Comparison of ENCODE assay signal across 35 mouse cellular contexts in genomic region chr1:171946447-171946995, GRCm38 (mm10). TPM values are rescaled to one million over a fixed set of nuclear protein-coding genes. Genes with fewer than 3 reads are reported as not detected.
DNase-seq lines count a peak whose midpoint lies in the region; ATAC-seq lines count a peak whose summit lies in the region.
"Had no signal": no experiment of that assay in that cellular context is flagged by ENCODE, and none has a peak within 500 bp of the region (broad histone marks: within the 10 kb centered on the region; RNA-seq: fewer than 3 reads in every experiment).

No protein-coding gene starts in this region.

- no peaks in the 10 kb centered on the region for H3K9me3 ChIP-seq in hindbrain, embryonic 11.5 days (ENCODE audit: control insufficient read depth, low read length)
- H3K9me3 ChIP-seq in hindbrain, embryonic 14.5 days (ENCODE audit: control insufficient read depth, low read length): no peaks in the 10 kb centered on the region
- no peaks in the 10 kb centered on the region for H3K9me3 ChIP-seq in neural tube, embryonic 11.5 days (ENCODE audit: control insufficient read depth, low read length)
- H3K9me3 ChIP-seq in neural tube, embryonic 15.5 days (replicated peaks): no peaks in the 10 kb centered on the region
- H3K9me3 ChIP-seq: heart, embryonic 13.5 days; hindbrain, embryonic 10.5 days; intestine, embryonic 15.5 days; limb, embryonic 12.5 days; liver, embryonic 15.5 days; lung, embryonic 15.5 days had no signal

- no peak overlapping the region for H3K4me2 ChIP-seq in hindbrain, embryonic 11.5 days (replicated peaks; ENCODE audit: low read depth, low read length)
- no peak overlapping the region for H3K4me2 ChIP-seq in hindbrain, embryonic 14.5 days (replicated peaks)
- no peak overlapping the region for H3K4me2 ChIP-seq in neural tube, embryonic 11.5 days (ENCODE audit: low read depth)
- no peak overlapping the region for H3K4me2 ChIP-seq in neural tube, embryonic 15.5 days
- H3K4me2 ChIP-seq: heart, embryonic 13.5 days; intestine, embryonic 15.5 days; limb, embryonic 12.5 days; liver, embryonic 15.5 days; lung, embryonic 15.5 days had no signal

- no peaks in the 10 kb centered on the region for H3K27me3 ChIP-seq in hindbrain, embryonic 11.5 days (ENCODE audit: control insufficient read depth, insufficient read depth, low read length)
- no peaks in the 10 kb centered on the region for H3K27me3 ChIP-seq in hindbrain, embryonic 14.5 days (ENCODE audit: control insufficient read depth, insufficient read depth, low read length)
- no peaks in the 10 kb centered on the region for H3K27me3 ChIP-seq in neural tube, embryonic 11.5 days (ENCODE audit: control insufficient read depth, insufficient read depth, low read length)
- no peaks in the 10 kb centered on the region for H3K27me3 ChIP-seq in neural tube, embryonic 15.5 days (replicated peaks)
- H3K27me3 ChIP-seq: CH12.LX; heart, embryonic 13.5 days; intestine, embryonic 15.5 days; limb, embryonic 12.5 days; liver, embryonic 15.5 days; lung, embryonic 15.5 days had no signal

- no peak overlapping the region for H3K4me3 ChIP-seq in hindbrain, embryonic 11.5 days (ENCODE audit: low read depth, low read length)
- no peak overlapping the region for H3K4me3 ChIP-seq in hindbrain, embryonic 14.5 days (replicated peaks; ENCODE audit: low read length)
- H3K4me3 ChIP-seq in neural tube, embryonic 11.5 days (ENCODE audit: low read depth, low read length): no peak overlapping the region
- no peak overlapping the region for H3K4me3 ChIP-seq in neural tube, embryonic 15.5 days (replicated peaks)
- H3K4me3 ChIP-seq: erythroblast, embryonic 14.5 days; heart, embryonic 13.5 days; hindbrain, embryonic 10.5 days; intestine, embryonic 15.5 days; layer of hippocampus, adult 2 months; left cerebral cortex, adult 2 months; limb, embryonic 12.5 days; liver, embryonic 15.5 days; lung, embryonic 15.5 days had no signal

- WGBS in hindbrain, embryonic 11.5 days: 63% methylated on average over 6 of the region's 6 CpGs
- 58% methylated on average over 6 of the region's 6 CpGs for WGBS in hindbrain, embryonic 14.5 days
- 70% methylated on average over 6 of the region's 6 CpGs for WGBS in neural tube, embryonic 11.5 days
- WGBS in neural tube, embryonic 15.5 days: 58% methylated on average over 6 of the region's 6 CpGs

- H3K4me1 ChIP-seq in hindbrain, embryonic 11.5 days (replicated peaks; ENCODE audit: control insufficient read depth, insufficient read depth, low read length): no peaks in the 10 kb centered on the region
- H3K4me1 ChIP-seq in hindbrain, embryonic 14.5 days (replicated peaks; ENCODE audit: control insufficient read depth, insufficient read depth, low read length): no peaks in the 10 kb centered on the region
- no peaks in the 10 kb centered on the region for H3K4me1 ChIP-seq in neural tube, embryonic 11.5 days (ENCODE audit: control insufficient read depth, insufficient read depth, low read length)
- H3K4me1 ChIP-seq in neural tube, embryonic 15.5 days: no peaks in the 10 kb centered on the region
- H3K4me1 ChIP-seq: heart, embryonic 13.5 days; intestine, embryonic 15.5 days; limb, embryonic 12.5 days; liver, embryonic 15.5 days; lung, embryonic 15.5 days had no signal

- peak; percentile 17 for DNase-seq in hindbrain, embryonic 11.5 days (ENCODE audit: low spot score)
- no peak for DNase-seq in hindbrain, embryonic 14.5 days (ENCODE audit: low spot score)
- DNase-seq in neural tube, embryonic 11.5 days (ENCODE audit: low spot score): no peak
- peak; percentile 10 for DNase-seq in brain, adult 2 months (ENCODE audit: low read depth, low spot score)
- DNase-seq in retina, postnatal 1 day: peak; percentile 82
- no peak for DNase-seq in gastrocnemius, postnatal 10 days
- DNase-seq in right cerebral cortex, postnatal 36 days (ENCODE audit: low spot score in 2 of 2): no peak
- DNase-seq: adrenal gland, postnatal 25 days; B cell, adult 2 months; cerebellum, adult 2 months; cerebellum, postnatal 14 days; gastrocnemius, postnatal 36 days; heart, postnatal 10 days; kidney, adult 2 months; kidney, postnatal 36 days; thymus, postnatal 4 days had no signal

- ATAC-seq in hindbrain, embryonic 11.5 days (ENCODE audit: low FRiP score): peak; percentile 36; the same call in 1 of the 2 replicates
- no peak for ATAC-seq in hindbrain, embryonic 14.5 days (ENCODE audit: low FRiP score)
- ATAC-seq in neural tube, embryonic 11.5 days (ENCODE audit: insufficient read depth, low FRiP score, low TSS enrichment): 0 out of 2 replicates have a peak, but pooled peaks have one; percentile 41
- ATAC-seq in neural tube, embryonic 15.5 days (ENCODE audit: low FRiP score): no peak
- ATAC-seq: hindbrain, postnatal 0 days; intestine, embryonic 15.5 days; Patski had no signal

- no peak overlapping the region for H3K27ac ChIP-seq in hindbrain, embryonic 11.5 days (ENCODE audit: low read depth, low read length)
- H3K27ac ChIP-seq in hindbrain, embryonic 14.5 days: no peak overlapping the region
- no peak overlapping the region for H3K27ac ChIP-seq in neural tube, embryonic 11.5 days (ENCODE audit: low read depth, low read length)
- no peak overlapping the region for H3K27ac ChIP-seq in neural tube, embryonic 15.5 days (replicated peaks)
- H3K27ac ChIP-seq: heart, embryonic 13.5 days; hindbrain, embryonic 10.5 days; hindbrain, postnatal 0 days; intestine, embryonic 15.5 days; layer of hippocampus, adult 2 months; left cerebral cortex, adult 2 months; limb, embryonic 12.5 days; liver, embryonic 15.5 days; lung, embryonic 15.5 days had no signal

- no peak overlapping the region for H3K9ac ChIP-seq in hindbrain, embryonic 11.5 days (ENCODE audit: low read depth, low read length)
- no peak overlapping the region for H3K9ac ChIP-seq in hindbrain, embryonic 14.5 days
- H3K9ac ChIP-seq in neural tube, embryonic 11.5 days (ENCODE audit: low read length): no peak overlapping the region
- no peak overlapping the region for H3K9ac ChIP-seq in neural tube, embryonic 15.5 days (replicated peaks)
- H3K9ac ChIP-seq: heart, embryonic 13.5 days; intestine, embryonic 15.5 days; limb, embryonic 12.5 days; liver, embryonic 15.5 days; lung, embryonic 15.5 days had no signal

- H3K36me3 ChIP-seq in hindbrain, embryonic 11.5 days (ENCODE audit: control insufficient read depth, insufficient read depth, low read length): no peaks in the 10 kb centered on the region
- no peaks in the 10 kb centered on the region for H3K36me3 ChIP-seq in hindbrain, embryonic 14.5 days (replicated peaks; ENCODE audit: control insufficient read depth, insufficient read depth)
- H3K36me3 ChIP-seq in neural tube, embryonic 11.5 days (ENCODE audit: control insufficient read depth, insufficient read depth, low read length): no peaks in the 10 kb centered on the region
- H3K36me3 ChIP-seq in neural tube, embryonic 15.5 days: no peaks in the 10 kb centered on the region
- H3K36me3 ChIP-seq: heart, embryonic 13.5 days; hindbrain, embryonic 10.5 days; intestine, embryonic 15.5 days; limb, embryonic 12.5 days; liver, embryonic 15.5 days; lung, embryonic 15.5 days had no signal

RNA-seq across cellular contexts. Expression of gene Slamf6, which starts 29.2 kb away (rescaled TPM):
- 0.11 TPM in 1 of 2 replicates, not detected in the other for polyA plus RNA-seq in hindbrain, embryonic 11.5 days (2014; fragmentation: Nextera tagmentation; extraction: Ambion mirVana)
- polyA plus RNA-seq in hindbrain, embryonic 14.5 days (2014; fragmentation: Nextera tagmentation; extraction: Ambion mirVana): 0.21 and 0.33 TPM in 2 replicates
- 0.23 TPM in 1 of 2 replicates, not detected in the other for polyA plus RNA-seq in neural tube, embryonic 11.5 days (2014; fragmentation: Nextera tagmentation; extraction: Ambion mirVana)
- 0.14 and 15.4 TPM in 2 replicates for polyA plus RNA-seq in neural tube, embryonic 15.5 days (2015; fragmentation: Nextera tagmentation; extraction: Ambion mirVana)
- total RNA-seq in gastrocnemius, postnatal 10 days (2021): under 1 TPM; 0.23 to 0.63 TPM
- total RNA-seq: layer of hippocampus, adult 2 months; layer of hippocampus, postnatal 14 days; MEL had no signal
- polyA plus RNA-seq: cerebellum, adult 2 months; hindbrain, embryonic 10.5 days; limb, embryonic 12.5 days; Patski; stomach, embryonic 14.5 days; testis, adult 2 months had no signal

RNA-seq across cellular contexts. Expression of gene Gm10521, which starts 51.1 kb away (rescaled TPM):
- polyA plus RNA-seq in hindbrain, embryonic 11.5 days (2014; fragmentation: Nextera tagmentation; extraction: Ambion mirVana): not detected in 2 replicates
- not detected in 2 replicates for polyA plus RNA-seq in hindbrain, embryonic 14.5 days (2014; fragmentation: Nextera tagmentation; extraction: Ambion mirVana)
- polyA plus RNA-seq in neural tube, embryonic 11.5 days (2014; fragmentation: Nextera tagmentation; extraction: Ambion mirVana): not detected in 2 replicates
- polyA plus RNA-seq in neural tube, embryonic 15.5 days (2015; fragmentation: Nextera tagmentation; extraction: Ambion mirVana): not detected in 2 replicates
- under 1 TPM in 1 of 2 experiments, not detected in 1; 0.20 TPM for total RNA-seq in gastrocnemius, postnatal 10 days (2021)
- total RNA-seq: gastrocnemius, postnatal 36 days; hindbrain, postnatal 0 days had no signal
- polyA plus RNA-seq: embryonic facial prominence, embryonic 14.5 days; erythroblast, embryonic 14.5 days; heart, embryonic 13.5 days; hindbrain, embryonic 10.5 days; hindbrain, postnatal 0 days; intestine, embryonic 15.5 days; kidney, embryonic 16.5 days; limb, embryonic 12.5 days; liver, embryonic 15.5 days; lung, embryonic 15.5 days; Patski; stomach, embryonic 14.5 days had no signal

Comparison
In these comparisons a context has a peak if more than half of its experiments do, and no peak if none do; other contexts are left out.
1. ATAC-seq: peak in hindbrain, embryonic 11.5 days (single experiment) and neural tube, embryonic 11.5 days (single experiment); none in hindbrain, embryonic 14.5 days (single experiment) and neural tube, embryonic 15.5 days (single experiment).
2. DNase-seq: peak in hindbrain, embryonic 11.5 days (single experiment), brain, adult 2 months (single experiment) and retina, postnatal 1 day (single experiment); none in hindbrain, embryonic 14.5 days (single experiment), neural tube, embryonic 11.5 days (single experiment), gastrocnemius, postnatal 10 days (single experiment) and right cerebral cortex, postnatal 36 days (0 of 2).